Mouse (Mus musculus) lung, embryonic 14.5 days (tissue): ENCODE measurements around the gene Ackr1. TPM values are rescaled to one million over a fixed set of nuclear protein-coding genes. Genes with fewer than 3 reads are reported as not detected.
"Not testable (repeated sequence)": the region's sequence is repeated elsewhere in the genome, so short reads cannot be mapped to it uniquely, and the experiment has no call there.

Source experiments
- ATAC-seq: fragments of 200-750 bp; cut with Nextera tagmentation; 2 replicates; pipeline ENCODE4 v1.8.0; 2017; ENCODE audit warnings: mild to moderate bottlenecking, moderate TSS enrichment, moderate library complexity; ENCODE audit not compliant: insufficient read depth
- DNase-seq: peaks from one replicate; pipeline ENCODE4 v3.0.0-alpha.2; 2015
- H3K27ac ChIP-seq: fragments of 300-500 bp; sonication (generic); 2 replicates; pipeline ENCODE4 v1.5.1; 2014; ENCODE audit warnings: low read depth, mild to moderate bottlenecking, moderate library complexity
- H3K27me3 ChIP-seq: fragments of 300-500 bp; sonication (generic); 2 replicates; pipeline ENCODE4 v1.6.1; 2014; ENCODE audit warnings: low read length, control low read depth; ENCODE audit not compliant: insufficient read depth
- H3K36me3 ChIP-seq: fragments of 300-500 bp; sonication (generic); 2 replicates; pipeline ENCODE4 v1.6.1; 2014; ENCODE audit warnings: control low read depth; ENCODE audit not compliant: insufficient read depth
- H3K4me1 ChIP-seq: fragments of 300-500 bp; sonication (generic); 2 replicates; pipeline ENCODE4 v1.6.1; 2014; ENCODE audit warnings: antibody characterized with exemption, control low read depth; ENCODE audit not compliant: insufficient read depth
- H3K4me2 ChIP-seq: fragments of 300-500 bp; sonication (generic); 2 replicates; pipeline ENCODE4 v1.6.1; 2014; ENCODE audit warnings: mild to moderate bottlenecking
- H3K4me3 ChIP-seq: fragments of 300-500 bp; sonication (generic); 2 replicates; pipeline ENCODE4 v1.5.1; 2014; ENCODE audit warnings: low read depth, low read length
- H3K9ac ChIP-seq: fragments of 300-500 bp; sonication (generic); 2 replicates; pipeline ENCODE4 v1.6.1; 2014
- H3K9me3 ChIP-seq: fragments of 300-500 bp; sonication (generic); 2 replicates; pipeline ENCODE4 v1.6.1; 2016; ENCODE audit warnings: low read depth, low read length, control low read depth
- CTCF ChIP-seq: IDR thresholded peaks from 2 replicates; pipeline ENCODE4 v1.5.1; 2016; ENCODE audit warnings: antibody characterized with exemption, low read depth
- WGBS: fragments of 180-500 bp; shearing (Covaris S2); extraction: QIAGEN DNeasy Blood & Tissue Kit; methylation state at CpG from one replicate; pipeline ENCODE4 v1.1.7; 2014; 5-methylcytosine and 5-hydroxymethylcytosine counted together
- polyA plus RNA-seq: library from polyadenylated mRNA; unstranded; fragments of >200 nt; fragmentation: Nextera tagmentation; extraction: Ambion mirVana; gene quantifications from 2 replicates; pipeline ENCODE4 v1.2.1, GENCODE M21; 2014

The Ackr1 gene
- polyA plus RNA-seq, 1 experiment from 2014 or later: 0.54 TPM

DNA sequence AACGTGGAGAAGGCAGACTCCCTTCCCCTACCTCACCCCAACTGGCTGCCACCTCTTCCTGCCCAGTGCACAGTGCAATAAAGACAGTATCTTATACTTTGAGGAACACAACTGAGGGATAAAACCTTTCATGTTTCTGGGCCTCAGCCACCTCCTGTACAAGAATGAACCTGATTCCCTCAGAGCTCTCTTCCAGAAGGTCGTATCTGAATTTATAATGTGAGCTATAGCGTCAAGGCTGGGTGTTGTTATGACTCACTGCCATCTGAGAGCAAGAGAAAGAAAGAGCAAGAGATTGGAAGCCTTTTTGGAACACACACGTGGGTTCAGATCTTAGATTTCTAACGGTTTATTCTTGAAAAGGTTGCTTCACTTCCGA, 11.3 kb downstream of the Ackr1 start:
- 64% methylated on average over 6 of the region's 6 CpGs for WGBS
- Histone ChIP-seq H3K9me3 (no peaks in the 10 kb centered on the region), H3K4me2 (no peak overlapping the region), H3K36me3 (no peaks in the 10 kb centered on the region), H3K4me1 (no peaks in the 10 kb centered on the region), H3K27ac (no peak overlapping the region), H3K9ac (no peak overlapping the region), H3K27me3 (no peaks in the 10 kb centered on the region), H3K4me3 (no peak overlapping the region)
- no peak for TF ChIP-seq CTCF
- ATAC-seq (no peak), DNase-seq (no peak)

DNA sequence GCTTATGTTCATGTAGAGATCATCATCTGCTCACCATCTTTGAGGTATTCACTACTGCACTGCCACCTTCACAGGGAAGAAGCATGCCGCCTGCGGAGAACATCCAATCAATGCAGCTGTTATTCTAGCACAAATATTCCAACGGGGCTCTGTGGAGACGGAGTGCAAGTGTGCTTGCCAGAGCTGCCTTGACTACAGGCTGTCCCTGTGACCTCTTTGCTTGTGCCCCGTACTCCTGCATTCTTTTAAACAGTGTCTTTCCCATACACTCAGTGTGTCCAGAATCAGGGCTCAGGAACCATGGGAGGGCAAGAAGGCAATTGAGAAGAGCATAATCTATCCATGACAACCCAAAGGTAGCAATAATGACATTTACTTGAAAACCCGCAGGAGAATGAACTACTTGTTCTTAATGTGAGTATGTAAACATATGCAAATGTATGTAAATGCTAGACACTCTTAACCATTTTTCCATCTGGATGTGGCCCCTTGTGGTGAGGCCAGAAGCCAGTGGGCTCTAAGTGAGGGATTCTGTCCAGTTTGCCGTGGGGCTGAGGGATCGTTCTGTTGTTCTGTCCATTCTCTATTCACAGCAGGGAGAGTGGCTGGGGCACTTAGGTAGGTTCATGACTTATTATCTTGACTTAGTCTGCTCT, 11.8 kb downstream of the Ackr1 start:
- H3K9me3 ChIP-seq: no peaks in the 10 kb centered on the region
- H3K4me2 ChIP-seq: no peak overlapping the region
- H3K4me3 ChIP-seq: no peak overlapping the region
- WGBS: 63% methylated on average over 8 of the region's 8 CpGs
- DNase-seq (no peak), ATAC-seq (no peak)
- TF ChIP-seq CTCF: no peak
- no peak overlapping the region for H3K27ac ChIP-seq
- no peaks in the 10 kb centered on the region for H3K4me1 ChIP-seq
- no peak overlapping the region for H3K9ac ChIP-seq
- no peaks in the 10 kb centered on the region for H3K27me3 ChIP-seq
- H3K36me3 ChIP-seq: no peaks in the 10 kb centered on the region

DNA sequence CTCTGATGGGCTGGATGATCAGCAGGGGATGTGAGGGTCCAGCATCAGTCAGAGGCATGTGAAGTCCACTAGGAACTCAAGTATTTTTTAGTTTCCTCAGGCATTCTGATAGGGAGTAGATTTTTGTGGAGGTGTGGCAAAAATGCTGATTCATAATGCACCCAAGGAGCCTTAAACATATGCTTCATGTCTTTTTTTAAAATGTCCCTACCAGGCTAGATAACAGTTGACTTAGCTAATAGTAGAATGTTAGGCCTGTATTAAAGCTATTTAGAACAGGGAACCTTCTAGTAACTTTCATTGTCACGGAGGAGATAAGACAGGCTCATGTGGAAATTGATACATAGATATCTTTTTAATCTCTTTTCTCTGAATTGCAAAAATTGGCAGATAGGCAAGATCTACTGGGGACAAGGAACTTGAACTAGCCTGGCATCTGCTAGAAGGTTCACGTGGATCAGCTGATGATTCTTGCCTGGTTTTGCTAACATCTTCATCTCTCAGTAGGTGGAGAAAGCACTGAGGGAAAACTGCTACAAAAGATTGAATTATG, 15.5 kb downstream of the Ackr1 start:
- H3K27ac ChIP-seq: no peak overlapping the region
- no peaks in the 10 kb centered on the region for H3K36me3 ChIP-seq
- no peak for ATAC-seq
- no peaks in the 10 kb centered on the region for H3K9me3 ChIP-seq
- no peaks in the 10 kb centered on the region for H3K27me3 ChIP-seq
- H3K4me1 ChIP-seq: no peaks in the 10 kb centered on the region
- no peak overlapping the region for H3K4me3 ChIP-seq
- no peak for TF ChIP-seq CTCF
- DNase-seq: no peak
- H3K4me2 ChIP-seq: no peak overlapping the region
- H3K9ac ChIP-seq: no peak overlapping the region
- 82% methylated on average over 2 of the region's 2 CpGs for WGBS

DNA sequence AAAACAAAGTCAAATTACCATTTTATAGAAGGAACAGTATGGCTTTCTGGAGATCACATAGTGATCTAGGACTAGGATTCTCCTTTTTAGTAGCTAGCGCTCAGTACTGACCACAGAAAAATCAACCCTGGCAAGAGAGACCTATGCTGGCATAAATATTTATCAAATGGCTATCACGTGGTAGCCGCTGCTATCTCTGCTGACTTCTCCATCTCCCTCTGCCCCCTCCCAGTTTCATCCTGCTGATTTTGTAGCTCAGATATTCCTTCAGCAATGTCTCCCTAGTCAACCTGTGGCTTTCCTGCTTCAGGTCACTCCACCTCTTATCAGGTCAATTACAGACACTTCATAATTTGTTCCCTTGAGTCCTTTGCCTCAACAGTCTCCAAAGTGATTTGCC, 17.8 kb downstream of the Ackr1 start:
- Histone ChIP-seq H3K4me2 (no peak overlapping the region), H3K27me3 (no peaks in the 10 kb centered on the region), H3K9me3 (no peaks in the 10 kb centered on the region), H3K4me1 (no peaks in the 10 kb centered on the region), H3K36me3 (no peaks in the 10 kb centered on the region), H3K27ac (no peak overlapping the region), H3K9ac (no peak overlapping the region), H3K4me3 (no peak overlapping the region)
- no peak for TF ChIP-seq CTCF
- ATAC-seq (no peak), DNase-seq (no peak)
- WGBS: 49% methylated on average over 3 of the region's 3 CpGs

DNA sequence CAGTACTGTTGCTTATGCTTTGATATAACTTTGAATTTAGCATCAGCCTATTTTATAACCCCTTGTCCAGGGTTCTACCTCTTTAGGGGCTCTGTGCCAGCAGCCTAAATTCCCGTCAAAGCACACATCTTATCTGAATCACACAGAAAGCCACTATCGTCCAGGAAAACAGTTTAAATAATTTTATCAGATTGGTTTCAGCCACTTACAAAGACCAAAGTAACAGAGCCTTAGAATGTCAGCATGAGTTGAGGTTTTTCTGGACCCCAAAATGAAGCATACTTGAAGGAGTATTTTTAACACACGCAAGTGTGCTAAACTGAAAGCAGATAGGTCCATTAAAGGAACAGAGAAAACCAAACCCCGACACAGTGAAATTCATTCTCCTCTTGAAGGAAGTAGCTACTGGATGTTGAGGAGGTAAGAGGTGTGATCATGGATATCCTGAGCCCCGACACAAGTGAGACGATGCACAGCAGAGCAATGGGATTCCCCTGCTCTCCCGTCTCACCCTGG, 20.0 kb downstream of the Ackr1 start:
- not testable (repeated sequence) for H3K9ac ChIP-seq, ATAC-seq, H3K4me3 ChIP-seq, H3K36me3 ChIP-seq, H3K27me3 ChIP-seq, DNase-seq, H3K4me2 ChIP-seq, H3K9me3 ChIP-seq, H3K4me1 ChIP-seq, H3K27ac ChIP-seq
- 58% methylated on average over 7 of the region's 7 CpGs for WGBS

DNA sequence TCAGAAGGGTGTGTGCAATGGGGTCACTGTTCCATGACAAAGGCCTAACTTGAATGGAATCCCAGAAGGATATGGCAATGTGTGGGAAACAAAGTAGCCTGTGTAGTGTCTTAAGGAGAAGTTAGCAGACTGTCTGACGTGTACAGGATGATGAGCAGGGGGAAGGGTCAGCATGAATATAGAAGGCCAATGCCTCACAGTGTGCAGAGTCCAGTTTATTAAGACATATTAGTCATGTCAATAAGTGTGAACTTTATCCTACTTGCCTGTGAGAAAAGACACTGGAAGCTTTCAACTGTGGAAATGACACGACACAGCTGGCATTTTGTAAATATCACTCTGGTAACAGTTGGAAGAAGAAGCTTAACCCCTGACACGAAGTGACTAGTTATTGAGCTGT, 30.8 kb downstream of the Ackr1 start:
- DNase-seq: peak; percentile 17
- H3K9me3 ChIP-seq, H3K27me3 ChIP-seq, H3K4me2 ChIP-seq, ATAC-seq, H3K9ac ChIP-seq, H3K36me3 ChIP-seq, H3K4me3 ChIP-seq, H3K27ac ChIP-seq, H3K4me1 ChIP-seq: not testable (repeated sequence)
- WGBS: 24% methylated on average over 3 of the region's 3 CpGs

Other genes with a start within 250 kb of the Ackr1 start
- gene Olfr1408, start 196.4 kb downstream of the Ackr1 start, polyA plus RNA-seq: not detected in 2 replicates
- gene Olfr1406, start 143.1 kb downstream of the Ackr1 start, polyA plus RNA-seq: not detected in 2 replicates
- gene Olfr218, start 135.9 kb downstream of the Ackr1 start, polyA plus RNA-seq: not detected in 2 replicates
- not detected in 2 replicates for gene Olfr1404, start 121.4 kb downstream of the Ackr1 start, polyA plus RNA-seq
- gene Fcer1a, start 106.5 kb downstream of the Ackr1 start, polyA plus RNA-seq: not detected in 2 replicates
- gene Olfr418, start 67.7 kb downstream of the Ackr1 start, polyA plus RNA-seq: not detected in 2 replicates
- gene Mptx2, start 56.0 kb downstream of the Ackr1 start, polyA plus RNA-seq: not detected in 2 replicates
- gene Aim2, start 17.1 kb upstream of the Ackr1 start, polyA plus RNA-seq: 0.92 and 2.5 TPM in 2 replicates
- 4.1 and 4.9 TPM in 2 replicates for gene Cadm3, start 33.9 kb upstream of the Ackr1 start, polyA plus RNA-seq
- 0.17 and 0.18 TPM in 2 replicates for gene Ifi206, start 157.3 kb upstream of the Ackr1 start, polyA plus RNA-seq
- not detected in 2 replicates for gene Ifi214, start 202.2 kb upstream of the Ackr1 start, polyA plus RNA-seq